Mouse (Mus musculus) neural tube, embryonic 15.5 days (tissue): ENCODE measurements around the gene Myh2. TPM values are rescaled to one million over a fixed set of nuclear protein-coding genes. Genes with fewer than 3 reads are reported as not detected.

Source experiments
- ATAC-seq: fragments of 200-750 bp; cut with Nextera tagmentation; 2 replicates; pipeline ENCODE4 v1.8.0; 2017; ENCODE audit warnings: mild to moderate bottlenecking, moderate TSS enrichment, moderate library complexity; ENCODE audit not compliant: low FRiP score
- H3K27ac ChIP-seq: fragments of 300-500 bp; sonication (generic); replicated peaks from 2 replicates; pipeline ENCODE4 v1.5.1; 2015; ENCODE audit warnings: mild to moderate bottlenecking, inconsistent platforms
- H3K27me3 ChIP-seq: fragments of 300-500 bp; sonication (generic); replicated peaks from 2 replicates; pipeline ENCODE4 v1.6.1; 2015; ENCODE audit warnings: inconsistent platforms
- H3K36me3 ChIP-seq: fragments of 300-500 bp; sonication (generic); 2 replicates; pipeline ENCODE4 v1.6.1; 2015; ENCODE audit warnings: inconsistent platforms
- H3K4me1 ChIP-seq: fragments of 300-500 bp; sonication (generic); 2 replicates; pipeline ENCODE4 v1.6.1; 2015; ENCODE audit warnings: inconsistent platforms
- H3K4me2 ChIP-seq: fragments of 300-500 bp; sonication (generic); 2 replicates; pipeline ENCODE4 v1.6.1; 2015; ENCODE audit warnings: inconsistent platforms, mild to moderate bottlenecking, moderate library complexity
- H3K4me3 ChIP-seq: fragments of 300-500 bp; sonication (generic); replicated peaks from 2 replicates; pipeline ENCODE4 v1.5.1; 2015; ENCODE audit warnings: mild to moderate bottlenecking, inconsistent platforms
- H3K9ac ChIP-seq: fragments of 300-500 bp; sonication (generic); replicated peaks from 2 replicates; pipeline ENCODE4 v1.6.1; 2015; ENCODE audit warnings: mild to moderate bottlenecking, inconsistent platforms
- H3K9me3 ChIP-seq: fragments of 300-500 bp; sonication (generic); replicated peaks from 2 replicates; pipeline ENCODE4 v1.6.1; 2016; ENCODE audit warnings: inconsistent platforms
- WGBS: fragments of 180-500 bp; shearing (Covaris S2); methylation state at CpG from one replicate; pipeline ENCODE4 v1.1.7; 2015; ENCODE audit warnings: mixed read lengths; 5-methylcytosine and 5-hydroxymethylcytosine counted together
- polyA plus RNA-seq: library from polyadenylated mRNA; unstranded; fragments of >200 nt; fragmentation: Nextera tagmentation; extraction: Ambion mirVana; gene quantifications from 2 replicates; pipeline ENCODE4 v1.2.1, GENCODE M21; 2015

Gene Myh2
- polyA plus RNA-seq, 1 experiment from 2014 or later = 0.20 TPM

- no peaks in the 10 kb centered on the region for H3K9me3 ChIP-seq
- H3K4me2 ChIP-seq = no peak overlapping the region
- H3K27me3 ChIP-seq = no peaks in the 10 kb centered on the region
- H3K4me1 ChIP-seq = peaks cover 4% of the 10 kb centered on the region
- H3K36me3 ChIP-seq = no peaks in the 10 kb centered on the region
- WGBS = 92% methylated on average over 2 of the region's 2 CpGs
- no peak for ATAC-seq
- no peak overlapping the region for H3K27ac ChIP-seq
- H3K4me3 ChIP-seq = no peak overlapping the region
- H3K9ac ChIP-seq = no peak overlapping the region
These were observed 15.2 kb upstream of the Myh2 start for GRCm38 (mm10) chr11:67155650-67156049.

- no peaks in the 10 kb centered on the region for H3K4me1 ChIP-seq
- no peak overlapping the region for H3K4me2 ChIP-seq
- H3K27ac ChIP-seq = no peak overlapping the region
- no peaks in the 10 kb centered on the region for H3K9me3 ChIP-seq
- H3K4me3 ChIP-seq = no peak overlapping the region
- ATAC-seq = no peak
- 93% methylated on average over 3 of the region's 3 CpGs for WGBS
- H3K9ac ChIP-seq = no peak overlapping the region
- no peaks in the 10 kb centered on the region for H3K27me3 ChIP-seq
- no peaks in the 10 kb centered on the region for H3K36me3 ChIP-seq
These were observed 10.7 kb upstream of the Myh2 start for GRCm38 (mm10) chr11:67160131-67160530.

GRCm38 (mm10) chr11:67163701-67164100 is 7.1 kb upstream of the Myh2 start:
- H3K27me3 ChIP-seq = no peaks in the 10 kb centered on the region
- H3K4me1 ChIP-seq = no peaks in the 10 kb centered on the region

DNA sequence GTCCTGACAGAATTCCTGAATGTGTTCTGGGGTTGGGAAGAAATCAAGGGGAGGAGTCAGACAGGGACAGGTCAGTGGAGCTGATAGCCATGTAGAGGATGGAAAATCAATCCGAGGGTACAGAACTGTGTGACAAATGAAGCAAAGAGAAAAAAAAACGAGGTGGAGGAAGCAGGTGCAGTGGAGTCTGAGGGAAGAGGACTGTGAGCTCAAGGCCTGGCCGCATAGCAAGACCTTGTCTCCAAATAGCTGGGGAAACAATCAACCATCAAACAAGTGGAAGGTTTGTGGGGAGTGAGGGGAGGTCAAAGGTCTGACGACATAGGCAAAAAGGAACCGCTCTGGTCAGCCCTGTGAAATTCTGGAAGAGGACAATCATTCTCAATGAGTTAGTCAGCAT is 6.0 kb upstream of the Myh2 start:
- H3K4me1 ChIP-seq = no peaks in the 10 kb centered on the region
- no peak overlapping the region for H3K27ac ChIP-seq
- no peak for ATAC-seq
- H3K27me3 ChIP-seq = no peaks in the 10 kb centered on the region
- H3K4me2 ChIP-seq = no peak overlapping the region
- no peak overlapping the region for H3K9ac ChIP-seq
- no peaks in the 10 kb centered on the region for H3K36me3 ChIP-seq
- 62% methylated on average over 5 of the region's 5 CpGs for WGBS
- no peaks in the 10 kb centered on the region for H3K9me3 ChIP-seq
- H3K4me3 ChIP-seq = no peak overlapping the region

More at GRCm38 (mm10) chr11:67163701-67164100, 7.1 kb upstream of the Myh2 start:
- Histone ChIP-seq H3K9me3 (no peaks in the 10 kb centered on the region), H3K4me3 (no peak overlapping the region), H3K9ac (no peak overlapping the region), H3K36me3 (no peaks in the 10 kb centered on the region), H3K27ac (no peak overlapping the region), H3K4me2 (no peak overlapping the region)
- 86% methylated on average over 4 of the region's 4 CpGs for WGBS
- ATAC-seq = no peak

DNA sequence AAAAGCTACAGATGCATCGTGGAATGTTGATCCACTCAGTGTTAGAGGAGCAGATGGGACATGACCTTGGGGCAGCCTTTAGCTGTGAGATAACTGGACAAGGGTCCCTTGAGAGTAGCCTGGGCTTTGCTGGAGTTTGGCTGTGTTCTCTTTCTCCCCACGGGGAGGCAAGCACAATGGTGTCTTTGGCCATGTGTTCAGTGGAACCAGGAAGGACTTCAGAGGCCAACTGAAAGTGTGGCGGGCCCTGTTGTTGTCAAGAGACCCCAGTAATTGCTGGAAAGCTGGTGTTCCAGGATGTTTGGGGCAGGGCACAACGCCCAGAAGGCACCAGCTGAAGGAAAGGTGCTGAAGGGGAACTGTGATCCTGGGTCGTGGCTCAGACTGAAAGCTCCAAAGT is 1.5 kb upstream of the Myh2 start:
- Histone ChIP-seq H3K4me3 (no peak overlapping the region), H3K9me3 (no peaks in the 10 kb centered on the region), H3K9ac (no peak overlapping the region), H3K4me2 (no peak overlapping the region), H3K27ac (no peak overlapping the region), H3K27me3 (no peaks in the 10 kb centered on the region), H3K36me3 (no peaks in the 10 kb centered on the region), H3K4me1 (no peaks in the 10 kb centered on the region)
- ATAC-seq = no peak
- WGBS = 61% methylated on average over 5 of the region's 5 CpGs

DNA sequence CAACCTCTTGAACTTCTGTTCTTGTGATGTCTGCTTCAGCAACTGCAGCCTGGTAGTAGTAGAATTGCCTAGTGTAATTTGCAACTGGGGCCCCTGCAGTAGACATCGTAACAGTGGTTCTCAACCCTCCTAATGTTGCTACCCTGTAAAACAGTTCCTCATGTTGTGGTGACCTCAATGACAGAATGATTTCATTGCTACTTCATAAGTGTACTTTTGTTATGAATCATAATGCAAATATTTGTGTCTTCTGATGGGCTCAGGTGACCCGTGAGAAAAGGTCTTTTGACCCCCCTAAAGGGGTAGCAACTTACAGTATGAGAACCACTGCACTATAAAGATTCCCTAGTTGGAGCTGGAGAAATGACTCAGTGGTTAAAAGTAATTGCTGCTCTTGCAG is 1.6 kb downstream of the Myh2 start:
- H3K9me3 ChIP-seq = no peaks in the 10 kb centered on the region
- H3K27me3 ChIP-seq = no peaks in the 10 kb centered on the region
- no peaks in the 10 kb centered on the region for H3K36me3 ChIP-seq
- ATAC-seq = no peak
- H3K27ac ChIP-seq = no peak overlapping the region
- H3K4me2 ChIP-seq = no peak overlapping the region
- no peak overlapping the region for H3K4me3 ChIP-seq
- H3K9ac ChIP-seq = no peak overlapping the region
- no peaks in the 10 kb centered on the region for H3K4me1 ChIP-seq
- 95% methylated on average over 2 of the region's 2 CpGs for WGBS

DNA sequence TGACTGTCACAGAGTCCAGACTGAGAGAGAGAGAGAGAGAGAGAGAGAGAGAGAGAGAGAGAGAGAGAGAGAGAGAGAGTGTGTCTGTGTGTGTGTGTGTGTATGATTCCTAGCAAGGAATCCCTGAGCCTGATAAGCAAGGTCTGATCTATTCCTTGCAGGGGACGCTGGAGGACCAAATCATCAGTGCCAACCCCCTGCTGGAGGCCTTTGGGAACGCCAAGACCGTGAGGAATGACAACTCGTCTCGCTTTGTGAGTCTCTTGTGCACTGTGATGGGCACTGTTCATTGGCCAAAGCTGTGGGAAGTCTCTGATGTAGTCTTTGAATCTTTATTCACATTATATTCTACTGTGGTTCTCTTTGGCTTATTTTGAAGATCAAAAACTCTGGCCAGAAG is 5.5 kb downstream of the Myh2 start:
- no peak overlapping the region for H3K4me2 ChIP-seq
- no peaks in the 10 kb centered on the region for H3K4me1 ChIP-seq
- H3K9ac ChIP-seq = no peak overlapping the region
- H3K4me3 ChIP-seq = no peak overlapping the region
- H3K27ac ChIP-seq = no peak overlapping the region
- H3K9me3 ChIP-seq = no peaks in the 10 kb centered on the region
- WGBS = 50% methylated on average over 5 of the region's 5 CpGs
- no peaks in the 10 kb centered on the region for H3K36me3 ChIP-seq
- ATAC-seq = no peak
- H3K27me3 ChIP-seq = no peaks in the 10 kb centered on the region

DNA sequence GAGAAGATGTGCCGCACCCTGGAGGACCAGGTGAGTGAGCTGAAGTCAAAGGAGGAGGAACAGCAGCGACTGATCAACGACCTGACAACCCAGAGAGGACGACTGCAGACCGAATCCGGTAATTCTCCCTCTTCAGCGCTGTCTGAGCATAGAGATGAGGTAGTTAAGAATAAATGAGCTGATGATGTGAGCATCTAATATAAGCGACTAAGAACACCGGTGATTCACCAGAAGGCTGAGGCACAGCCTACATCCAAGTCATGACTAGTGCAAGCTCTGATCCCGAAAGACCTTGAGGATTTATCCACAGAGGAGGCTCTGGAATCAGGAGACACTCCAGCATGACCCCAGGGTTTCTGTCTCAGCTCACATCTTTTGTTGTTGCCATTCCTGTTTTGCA is 19.5 kb downstream of the Myh2 start:
- WGBS = 81% methylated on average over 10 of the region's 10 CpGs
- no peak for ATAC-seq
- no peaks in the 10 kb centered on the region for H3K9me3 ChIP-seq

DNA sequence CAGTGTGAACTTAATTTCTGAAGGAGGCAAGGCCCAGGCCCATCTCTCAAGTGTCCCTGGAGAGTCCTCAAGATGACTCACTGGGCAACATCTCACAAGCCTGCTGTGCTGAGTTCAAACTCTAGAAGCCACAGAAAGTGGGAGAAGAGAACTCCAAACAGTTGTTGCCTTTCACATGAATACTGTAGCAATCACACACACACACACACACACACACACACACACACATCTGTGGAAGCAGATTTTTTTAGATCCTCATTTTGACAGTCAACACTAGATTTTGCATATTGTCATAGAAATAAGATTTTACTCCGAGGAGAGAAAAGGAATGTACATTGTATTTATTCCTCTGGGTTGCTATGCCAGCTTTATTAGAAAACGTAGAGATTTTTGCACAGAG is 20.0 kb downstream of the Myh2 start:
- Histone ChIP-seq H3K4me1 (no peaks in the 10 kb centered on the region), H3K9ac (no peak overlapping the region), H3K4me3 (no peak overlapping the region), H3K4me2 (no peak overlapping the region), H3K9me3 (no peaks in the 10 kb centered on the region), H3K36me3 (no peaks in the 10 kb centered on the region), H3K27ac (no peak overlapping the region), H3K27me3 (no peaks in the 10 kb centered on the region)
- WGBS = 89% methylated on average over 2 of the region's 2 CpGs
- ATAC-seq = no peak

More for the DNA sequence above, 19.5 kb downstream of the Myh2 start:
- no peak overlapping the region for H3K4me2 ChIP-seq
- H3K4me3 ChIP-seq = no peak overlapping the region
- H3K36me3 ChIP-seq = no peaks in the 10 kb centered on the region
- H3K9ac ChIP-seq = no peak overlapping the region
- H3K27me3 ChIP-seq = no peaks in the 10 kb centered on the region
- H3K27ac ChIP-seq = no peak overlapping the region
- H3K4me1 ChIP-seq = no peaks in the 10 kb centered on the region

- Histone ChIP-seq H3K27ac (no peak overlapping the region), H3K36me3 (no peaks in the 10 kb centered on the region), H3K9me3 (no peaks in the 10 kb centered on the region), H3K4me1 (no peaks in the 10 kb centered on the region), H3K4me3 (no peak overlapping the region), H3K9ac (no peak overlapping the region), H3K4me2 (no peak overlapping the region), H3K27me3 (no peaks in the 10 kb centered on the region)
- no peak for ATAC-seq
- WGBS = 90% methylated on average over 14 of the region's 14 CpGs
These were observed 20.7 kb downstream of the Myh2 start for GRCm38 (mm10) chr11:67191496-67191895.

DNA sequence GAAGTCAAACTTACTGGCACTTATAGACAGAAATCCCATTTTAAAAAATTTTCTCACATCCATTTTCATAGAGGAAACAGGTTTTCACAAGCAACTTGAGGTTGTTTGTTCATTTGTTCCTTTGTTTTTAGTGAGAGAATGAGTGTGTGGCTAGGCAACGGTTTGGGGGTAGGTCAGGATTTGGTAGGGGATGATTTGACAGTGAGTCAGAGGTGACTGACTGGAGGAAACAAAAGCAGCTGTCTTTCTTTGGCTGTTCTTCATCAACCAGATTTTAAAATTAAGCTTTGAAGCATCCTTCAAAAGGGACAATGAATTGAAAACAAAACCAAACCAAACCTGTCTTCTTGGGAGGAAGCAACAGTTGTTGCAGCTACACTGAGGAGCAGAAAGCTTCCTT is 28.5 kb downstream of the Myh2 start:
- no peaks in the 10 kb centered on the region for H3K36me3 ChIP-seq
- no peaks in the 10 kb centered on the region for H3K9me3 ChIP-seq
- no peaks in the 10 kb centered on the region for H3K4me1 ChIP-seq
- no peak overlapping the region for H3K4me2 ChIP-seq
- H3K4me3 ChIP-seq = no peak overlapping the region
- no peak overlapping the region for H3K9ac ChIP-seq
- WGBS = 69% methylated on average over 1 of the region's 1 CpGs
- H3K27ac ChIP-seq = no peak overlapping the region
- H3K27me3 ChIP-seq = no peaks in the 10 kb centered on the region
- ATAC-seq = no peak

GRCm38 (mm10) chr11:67199752-67200151 is 28.9 kb downstream of the Myh2 start, which contains the start of gene Myh1:
Gene Myh1 (plus strand): TSS chr11:67200052.
- Histone ChIP-seq H3K9ac (no peak within 1 kb of the TSS), H3K36me3 (no peaks in the 10 kb centered on the region), H3K4me1 (no peaks in the 10 kb centered on the region), H3K4me2 (no peak within 1 kb of the TSS), H3K4me3 (no peak within 1 kb of the TSS), H3K27ac (no peak within 1 kb of the TSS), H3K9me3 (no peaks in the 10 kb centered on the region), H3K27me3 (no peaks in the 10 kb centered on the region)
- 78% methylated on average over 4 of the region's 4 CpGs for WGBS
- no peak for ATAC-seq

- Histone ChIP-seq H3K36me3 (no peaks in the 10 kb centered on the region), H3K27me3 (no peaks in the 10 kb centered on the region), H3K4me1 (no peaks in the 10 kb centered on the region), H3K9ac (no peak overlapping the region), H3K4me2 (no peak overlapping the region), H3K27ac (no peak overlapping the region), H3K4me3 (no peak overlapping the region), H3K9me3 (no peaks in the 10 kb centered on the region)
- WGBS = 82% methylated on average over 3 of the region's 3 CpGs
- ATAC-seq = no peak
These were observed 33.9 kb downstream of the Myh2 start for GRCm38 (mm10) chr11:67204766-67205165.
